Mouse (Mus musculus): ENCODE data around the gene Fam205c. TPM values are rescaled to one million over a fixed set of nuclear protein-coding genes. Genes with fewer than 3 reads are reported as not detected.

Fam205c gene
- polyA plus RNA-seq, 1 experiment from 2014 or later, result 4.8 TPM

GRCm38 (mm10) chr4:42888806-42889205 is 14.8 kb upstream of the Fam205c start:
- no peak for ATAC-seq (ENCODE audit: low read depth)
- Histone ChIP-seq H3K27me3 (ENCODE audit: control insufficient read depth, insufficient read depth, low read length) (no peaks in the 10 kb centered on the region), H3K4me3 (ENCODE audit: low read depth, low read length) (no peak overlapping the region), H3K9me3 (ENCODE audit: control insufficient read depth, low read length) (no peaks in the 10 kb centered on the region), H3K27ac (ENCODE audit: low read depth, low read length) (no peak overlapping the region), H3K9ac (replicated peaks; ENCODE audit: low read depth, low read length) (no peak overlapping the region), H3K4me1 (ENCODE audit: control insufficient read depth, insufficient read depth, low read length) (no peaks in the 10 kb centered on the region), H3K36me3 (ENCODE audit: control insufficient read depth, insufficient read depth, low read length) (no peaks in the 10 kb centered on the region), H3K4me2 (ENCODE audit: low read depth, low read length) (no peak overlapping the region)
- 92% methylated on average over 6 of the region's 6 CpGs for WGBS

GRCm38 (mm10) chr4:42886926-42887325 is 12.9 kb upstream of the Fam205c start:
- no peak overlapping the region for H3K4me2 ChIP-seq (ENCODE audit: low read depth, low read length)
- ATAC-seq (ENCODE audit: low read depth), result no peak
- no peaks in the 10 kb centered on the region for H3K36me3 ChIP-seq (ENCODE audit: control insufficient read depth, insufficient read depth, low read length)
- no peak overlapping the region for H3K9ac ChIP-seq (replicated peaks; ENCODE audit: low read depth, low read length)
- no peak overlapping the region for H3K27ac ChIP-seq (ENCODE audit: low read depth, low read length)
- 93% methylated on average over 6 of the region's 6 CpGs for WGBS
- no peaks in the 10 kb centered on the region for H3K4me1 ChIP-seq (ENCODE audit: control insufficient read depth, insufficient read depth, low read length)
- H3K4me3 ChIP-seq (ENCODE audit: low read depth, low read length), result no peak overlapping the region
- H3K9me3 ChIP-seq (ENCODE audit: control insufficient read depth, low read length), result no peaks in the 10 kb centered on the region
- H3K27me3 ChIP-seq (ENCODE audit: control insufficient read depth, insufficient read depth, low read length), result no peaks in the 10 kb centered on the region

GRCm38 (mm10) chr4:42880677-42880948 is 6.6 kb upstream of the Fam205c start:
- Histone ChIP-seq H3K4me3 (ENCODE audit: low read depth, low read length) (no peak overlapping the region), H3K27ac (ENCODE audit: low read depth, low read length) (no peak overlapping the region), H3K9me3 (ENCODE audit: control insufficient read depth, low read length) (no peaks in the 10 kb centered on the region), H3K27me3 (ENCODE audit: control insufficient read depth, insufficient read depth, low read length) (no peaks in the 10 kb centered on the region), H3K4me1 (ENCODE audit: control insufficient read depth, insufficient read depth, low read length) (no peaks in the 10 kb centered on the region), H3K4me2 (ENCODE audit: low read depth, low read length) (no peak overlapping the region), H3K36me3 (ENCODE audit: control insufficient read depth, insufficient read depth, low read length) (no peaks in the 10 kb centered on the region), H3K9ac (replicated peaks; ENCODE audit: low read depth, low read length) (no peak overlapping the region)
- ATAC-seq (ENCODE audit: low read depth), result no peak
- 53% methylated on average over 1 of the region's 1 CpGs for WGBS

- 0 out of 2 replicates have a peak overlapping the region, but pooled peaks have one; percentile 16 for H3K27ac ChIP-seq (ENCODE audit: low read depth, low read length)
- no peaks in the 10 kb centered on the region for H3K4me1 ChIP-seq (ENCODE audit: control insufficient read depth, insufficient read depth, low read length)
- 82% methylated on average over 16 of the region's 16 CpGs for WGBS
- ATAC-seq (ENCODE audit: low read depth), result no peak
- H3K27me3 ChIP-seq (ENCODE audit: control insufficient read depth, insufficient read depth, low read length), result no peaks in the 10 kb centered on the region
- no peaks in the 10 kb centered on the region for H3K9me3 ChIP-seq (ENCODE audit: control insufficient read depth, low read length)
- H3K4me3 ChIP-seq (ENCODE audit: low read depth, low read length), result no peak overlapping the region
- no peak overlapping the region for H3K4me2 ChIP-seq (ENCODE audit: low read depth, low read length)
- no peak overlapping the region for H3K9ac ChIP-seq (replicated peaks; ENCODE audit: low read depth, low read length)
- H3K36me3 ChIP-seq (ENCODE audit: control insufficient read depth, insufficient read depth, low read length), result no peaks in the 10 kb centered on the region
These were observed 6.0 kb upstream of the Fam205c start for GRCm38 (mm10) chr4:42879829-42880676.

GRCm38 (mm10) chr4:42877657-42878056 is 3.6 kb upstream of the Fam205c start:
- no peak for ATAC-seq (ENCODE audit: low read depth)
- WGBS, result 84% methylated on average over 2 of the region's 2 CpGs
- H3K36me3 ChIP-seq (ENCODE audit: control insufficient read depth, insufficient read depth, low read length), result no peaks in the 10 kb centered on the region

DNA sequence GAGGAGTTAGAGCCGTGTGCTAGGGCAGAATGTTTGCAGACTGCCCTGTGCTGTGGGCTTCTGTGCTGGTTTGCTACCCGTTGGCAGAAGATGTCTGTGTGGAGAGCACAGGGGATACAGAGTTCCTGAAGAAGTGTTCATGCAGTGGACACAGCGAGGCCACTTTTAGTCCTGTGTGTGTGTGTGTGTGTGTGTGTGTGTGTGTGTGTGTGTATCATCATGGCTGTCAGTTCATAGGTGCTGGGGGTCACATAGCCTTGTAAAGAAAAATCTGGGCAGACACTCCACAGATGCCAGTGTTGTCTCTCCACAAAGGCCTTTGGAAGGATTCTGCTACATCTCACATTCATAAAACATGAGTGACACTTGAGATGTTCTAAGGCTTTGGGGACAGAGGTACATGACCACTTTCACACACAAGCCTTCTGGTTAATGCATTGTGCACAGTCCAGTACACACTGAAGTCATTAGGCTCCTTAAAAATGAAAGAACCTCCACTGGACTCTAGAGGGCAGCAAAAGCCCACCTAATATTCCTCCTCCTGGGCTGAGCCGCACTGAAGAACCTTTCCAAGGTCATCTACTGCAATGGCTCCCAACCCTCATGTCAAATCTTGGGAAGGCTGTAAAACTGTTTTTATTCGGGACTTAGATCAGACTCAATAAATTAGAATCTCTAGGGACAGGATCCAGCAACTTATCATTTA is 2.7 kb upstream of the Fam205c start:
- H3K4me2 ChIP-seq (ENCODE audit: low read depth, low read length), result no peak overlapping the region
- H3K4me3 ChIP-seq (ENCODE audit: low read depth, low read length), result no peak overlapping the region
- 39% methylated on average over 5 of the region's 5 CpGs for WGBS
- peak; percentile 90 for ATAC-seq (ENCODE audit: low read depth)
- no peaks in the 10 kb centered on the region for H3K9me3 ChIP-seq (ENCODE audit: control insufficient read depth, low read length)
- H3K4me1 ChIP-seq (ENCODE audit: control insufficient read depth, insufficient read depth, low read length), result no peaks in the 10 kb centered on the region
- H3K27ac ChIP-seq (ENCODE audit: low read depth, low read length), result no peak overlapping the region
- H3K27me3 ChIP-seq (ENCODE audit: control insufficient read depth, insufficient read depth, low read length), result no peaks in the 10 kb centered on the region
- H3K9ac ChIP-seq (replicated peaks; ENCODE audit: low read depth, low read length), result no peak overlapping the region
- H3K36me3 ChIP-seq (ENCODE audit: control insufficient read depth, insufficient read depth, low read length), result no peaks in the 10 kb centered on the region

More at GRCm38 (mm10) chr4:42877657-42878056, 3.6 kb upstream of the Fam205c start:
- H3K4me3 ChIP-seq (ENCODE audit: low read depth, low read length), result no peak overlapping the region
- H3K4me1 ChIP-seq (ENCODE audit: control insufficient read depth, insufficient read depth, low read length), result no peaks in the 10 kb centered on the region
- no peak overlapping the region for H3K27ac ChIP-seq (ENCODE audit: low read depth, low read length)
- H3K9ac ChIP-seq (replicated peaks; ENCODE audit: low read depth, low read length), result no peak overlapping the region
- no peaks in the 10 kb centered on the region for H3K9me3 ChIP-seq (ENCODE audit: control insufficient read depth, low read length)
- H3K4me2 ChIP-seq (ENCODE audit: low read depth, low read length), result no peak overlapping the region
- no peaks in the 10 kb centered on the region for H3K27me3 ChIP-seq (ENCODE audit: control insufficient read depth, insufficient read depth, low read length)

DNA sequence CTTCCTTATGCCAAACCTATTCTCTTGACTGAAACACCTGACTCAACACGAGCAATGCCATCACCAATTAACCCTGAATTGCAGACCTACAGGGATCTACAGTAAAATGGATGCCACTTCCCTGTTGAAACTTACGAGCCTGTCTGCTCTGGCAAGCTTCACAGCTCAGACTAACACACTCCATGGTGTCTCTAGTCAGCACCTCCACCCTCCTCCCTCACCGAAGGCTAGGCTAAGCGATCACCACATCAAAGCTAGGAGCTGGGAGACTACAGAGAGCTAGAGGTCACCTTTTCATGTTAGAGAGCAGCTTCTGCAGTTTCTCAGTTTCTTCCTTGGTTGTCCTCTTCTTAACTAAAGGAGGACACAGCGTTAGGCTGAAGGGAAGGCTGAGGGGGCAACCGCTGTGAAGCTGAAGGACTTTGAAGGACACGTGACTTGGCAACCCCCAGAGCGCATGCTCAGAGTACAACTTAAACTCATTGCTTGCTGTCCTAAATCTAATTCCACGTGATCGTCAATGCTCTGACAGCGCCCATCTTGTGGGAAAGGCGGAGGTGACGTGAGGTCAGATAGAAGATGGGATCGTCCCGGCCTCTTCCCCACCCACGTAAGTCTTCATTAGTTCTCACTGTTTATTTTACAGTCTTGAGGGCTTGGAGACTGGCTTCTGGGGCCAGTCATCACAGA is 1.1 kb downstream of the Fam205c start:
- Histone ChIP-seq H3K4me1 (ENCODE audit: control insufficient read depth, insufficient read depth, low read length) (no peaks in the 10 kb centered on the region), H3K9ac (replicated peaks; ENCODE audit: low read depth, low read length) (no peak overlapping the region), H3K27me3 (ENCODE audit: control insufficient read depth, insufficient read depth, low read length) (no peaks in the 10 kb centered on the region), H3K27ac (ENCODE audit: low read depth, low read length) (no peak overlapping the region), H3K4me3 (ENCODE audit: low read depth, low read length) (no peak overlapping the region), H3K9me3 (ENCODE audit: control insufficient read depth, low read length) (no peaks in the 10 kb centered on the region), H3K4me2 (ENCODE audit: low read depth, low read length) (no peak overlapping the region), H3K36me3 (ENCODE audit: control insufficient read depth, insufficient read depth, low read length) (no peaks in the 10 kb centered on the region)
- no peak for ATAC-seq (ENCODE audit: low read depth)
- 87% methylated on average over 16 of the region's 16 CpGs for WGBS

DNA sequence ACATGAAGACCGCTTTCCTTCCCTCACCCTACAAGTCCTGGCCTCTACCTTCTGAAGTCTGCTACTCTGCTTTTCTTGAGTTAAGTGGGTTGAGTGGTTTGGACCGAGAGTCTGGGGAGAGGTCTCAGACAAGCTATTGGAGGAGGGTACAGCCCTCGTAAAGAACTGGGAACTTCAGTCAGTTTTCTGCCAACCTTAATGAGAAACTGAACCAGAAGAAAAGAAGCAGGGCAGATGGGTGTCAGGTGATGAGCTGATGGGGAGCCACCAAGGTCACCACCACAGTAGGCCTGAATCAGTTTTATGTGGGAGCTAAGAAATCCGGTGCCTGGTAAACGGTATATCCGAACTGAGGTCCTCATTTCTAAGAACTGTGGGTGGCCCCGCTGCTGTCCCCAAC is 1.9 kb downstream of the Fam205c start:
- H3K4me2 ChIP-seq (ENCODE audit: low read depth, low read length), result no peak overlapping the region
- H3K27ac ChIP-seq (ENCODE audit: low read depth, low read length), result no peak overlapping the region
- no peaks in the 10 kb centered on the region for H3K4me1 ChIP-seq (ENCODE audit: control insufficient read depth, insufficient read depth, low read length)
- H3K27me3 ChIP-seq (ENCODE audit: control insufficient read depth, insufficient read depth, low read length), result no peaks in the 10 kb centered on the region
- WGBS, result 98% methylated on average over 7 of the region's 7 CpGs
- ATAC-seq (ENCODE audit: low read depth), result no peak
- H3K36me3 ChIP-seq (ENCODE audit: control insufficient read depth, insufficient read depth, low read length), result no peaks in the 10 kb centered on the region
- no peak overlapping the region for H3K9ac ChIP-seq (replicated peaks; ENCODE audit: low read depth, low read length)
- H3K9me3 ChIP-seq (ENCODE audit: control insufficient read depth, low read length), result no peaks in the 10 kb centered on the region
- no peak overlapping the region for H3K4me3 ChIP-seq (ENCODE audit: low read depth, low read length)

GRCm38 (mm10) chr4:42870748-42871147 is 3.3 kb downstream of the Fam205c start:
- H3K9me3 ChIP-seq (ENCODE audit: control insufficient read depth, low read length), result no peaks in the 10 kb centered on the region
- no peak overlapping the region for H3K4me3 ChIP-seq (ENCODE audit: low read depth, low read length)
- WGBS, result 85% methylated on average over 5 of the region's 5 CpGs
- H3K4me1 ChIP-seq (ENCODE audit: control insufficient read depth, insufficient read depth, low read length), result no peaks in the 10 kb centered on the region
- ATAC-seq (ENCODE audit: low read depth), result no peak
- H3K27me3 ChIP-seq (ENCODE audit: control insufficient read depth, insufficient read depth, low read length), result no peaks in the 10 kb centered on the region
- no peak overlapping the region for H3K27ac ChIP-seq (ENCODE audit: low read depth, low read length)
- H3K9ac ChIP-seq (replicated peaks; ENCODE audit: low read depth, low read length), result no peak overlapping the region
- no peaks in the 10 kb centered on the region for H3K36me3 ChIP-seq (ENCODE audit: control insufficient read depth, insufficient read depth, low read length)
- H3K4me2 ChIP-seq (ENCODE audit: low read depth, low read length), result no peak overlapping the region

Measured in neural tube, embryonic 14.5 days (tissue).